Mouse (Mus musculus) monocyte, adult 5-6 weeks (primary cell): ENCODE data around the gene Olfr477. TPM values are rescaled to one million over a fixed set of nuclear protein-coding genes. Genes with fewer than 3 reads are reported as not detected.
"Not testable (repeated sequence)": the region's sequence is repeated elsewhere in the genome, so short reads cannot be mapped to it uniquely, and the experiment has no call there.

Source experiments
- ATAC-seq: fragments of 153-309, 156-312 bp; replicated peaks from 2 replicates; pipeline ENCODE4 v1.8.0; 2017; ENCODE audit warnings: mild to moderate bottlenecking; ENCODE audit not compliant: low TSS enrichment, insufficient number of reproducible peaks, severe bottlenecking, poor library complexity, low FRiP score
- total RNA-seq: library from RNA; stranded (forward); fragments of 200-1000, 200-491, 200-594 nt; gene quantifications from 3 replicates; pipeline ENCODE4 v1.2.3, GENCODE M21; 2017

The Olfr477 gene
- not detected in 3 replicates for total RNA-seq

DNA sequence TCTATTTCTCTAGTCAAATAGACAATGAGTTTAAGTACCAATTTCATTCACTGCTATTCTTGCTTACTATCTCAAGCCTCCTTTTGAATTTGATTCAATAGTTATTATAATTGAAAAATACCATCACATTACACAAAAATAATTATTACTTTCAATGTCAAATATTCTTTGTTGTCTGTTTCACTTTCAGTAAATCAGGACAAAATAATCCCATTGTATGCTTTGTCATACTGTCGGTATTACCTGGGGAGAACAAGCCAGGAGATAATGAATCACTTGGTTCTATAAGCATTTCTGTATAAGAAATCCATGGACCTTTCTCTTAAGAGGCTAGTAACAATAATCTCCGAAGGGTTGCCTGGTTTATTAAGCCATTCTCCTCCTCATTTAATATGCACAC lies at the start of gene Olfr477:
Olfr477 (plus strand) TSS at position 301 of the 400 bp plus-strand sequence.
- no peak for ATAC-seq

DNA sequence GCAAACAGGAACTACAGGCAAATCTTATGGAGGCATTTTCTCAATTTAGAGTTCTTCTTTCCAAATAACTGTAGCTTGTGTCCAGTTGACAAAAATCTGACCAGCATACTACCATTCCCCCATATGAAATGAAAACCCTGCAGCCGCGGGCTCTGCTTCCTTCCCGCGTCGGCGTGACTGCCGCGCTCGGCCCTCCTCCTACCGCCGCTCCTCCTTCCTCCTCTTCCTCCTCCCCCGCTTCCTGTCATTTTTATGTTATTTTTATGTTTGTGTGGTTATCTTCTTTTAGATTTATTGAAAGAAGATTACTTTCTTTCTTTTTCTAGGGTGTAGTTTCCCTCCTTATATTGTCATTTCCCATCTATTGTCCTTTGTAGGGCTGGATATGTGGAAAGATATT lies 34.0 kb upstream of the Olfr477 start:
- ATAC-seq = not testable (repeated sequence)

- ATAC-seq = no peak
Observed at GRCm38 (mm10) chr7:107954343-107954742, 32.1 kb upstream of the Olfr477 start, which contains the start of gene Olfr474. Gene Olfr474, plus strand, starts transcription at chr7:107954643.

DNA sequence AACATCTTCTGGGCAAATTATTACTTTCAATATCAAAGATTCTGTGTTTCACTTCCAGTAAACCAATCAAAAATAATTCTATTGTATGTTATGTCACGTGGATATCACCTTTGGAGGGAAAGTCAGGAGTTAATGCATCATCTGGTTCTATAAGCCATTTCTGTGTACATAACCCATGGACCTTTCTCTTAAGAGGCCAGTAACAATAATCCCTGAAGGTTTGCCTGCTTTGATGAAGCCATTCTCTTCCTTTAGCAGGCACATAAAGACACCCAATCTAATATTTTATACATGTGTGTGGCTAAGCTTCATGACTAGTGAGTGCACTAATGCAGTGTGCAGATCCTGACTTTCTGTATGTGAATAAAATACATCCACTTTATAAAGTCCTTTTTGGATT lies 22.0 kb upstream of the Olfr477 start, which contains the start of gene Olfr476:
Olfr476 (plus strand) TSS at position 301 of the 400 bp plus-strand sequence.
- ATAC-seq = no peak

GRCm38 (mm10) chr7:108014256-108014655 lies 27.8 kb downstream of the Olfr477 start:
- ATAC-seq = not testable (repeated sequence)

GRCm38 (mm10) chr7:108033889-108034288 lies 47.4 kb downstream of the Olfr477 start, which contains the start of gene Olfr478:
Gene Olfr478, minus strand, starts transcription at chr7:108033989.
- ATAC-seq = no peak

Other genes starting within 250 kb of the Olfr477 start
- gene Cyb5r2, start 228.7 kb upstream of the Olfr477 start, total RNA-seq = not detected in 3 replicates
- gene Ovch2, start 185.5 kb upstream of the Olfr477 start, total RNA-seq = not detected in 3 replicates
- not detected in 3 replicates for gene Olfr467, start 174.4 kb upstream of the Olfr477 start, total RNA-seq
- gene Olfr469, start 161.2 kb upstream of the Olfr477 start, total RNA-seq = 0.29 TPM in 1 of 3 replicates, not detected in the others
- gene Olfr470, start 139.2 kb upstream of the Olfr477 start, total RNA-seq = not detected in 3 replicates
- gene Olfr472, start 88.8 kb upstream of the Olfr477 start, total RNA-seq = not detected in 3 replicates
- gene Olfr473, start 56.2 kb upstream of the Olfr477 start, total RNA-seq = not detected in 3 replicates
- not detected in 3 replicates for gene Olfr474, start 32.0 kb upstream of the Olfr477 start, total RNA-seq
- not detected in 3 replicates for gene Olfr476, start 21.9 kb upstream of the Olfr477 start, total RNA-seq
- not detected in 3 replicates for gene Olfr478, start 47.3 kb downstream of the Olfr477 start, total RNA-seq
- gene Olfr479, start 64.0 kb downstream of the Olfr477 start, total RNA-seq = not detected in 3 replicates
- not detected in 3 replicates for gene Olfr480, start 80.7 kb downstream of the Olfr477 start, total RNA-seq
- gene Olfr481, start 93.2 kb downstream of the Olfr477 start, total RNA-seq = not detected in 3 replicates
- 0.19 TPM in 1 of 3 replicates, not detected in the others for gene Olfr482, start 110.9 kb downstream of the Olfr477 start, total RNA-seq
- not detected in 3 replicates for gene Olfr483, start 114.2 kb downstream of the Olfr477 start, total RNA-seq
- not detected in 3 replicates for gene Olfr484, start 140.8 kb downstream of the Olfr477 start, total RNA-seq
- not detected in 3 replicates for gene Olfr485, start 173.2 kb downstream of the Olfr477 start, total RNA-seq
- not detected in 3 replicates for gene Olfr486, start 186.0 kb downstream of the Olfr477 start, total RNA-seq
- not detected in 3 replicates for gene Olfr487, start 227.9 kb downstream of the Olfr477 start, total RNA-seq